Mouse (Mus musculus): Measurements from ENCODE around the gene Senp3.
A peak's percentile ranks its signal among the peaks of the same experiment; 100 is the strongest.

Senp3 gene

DNA sequence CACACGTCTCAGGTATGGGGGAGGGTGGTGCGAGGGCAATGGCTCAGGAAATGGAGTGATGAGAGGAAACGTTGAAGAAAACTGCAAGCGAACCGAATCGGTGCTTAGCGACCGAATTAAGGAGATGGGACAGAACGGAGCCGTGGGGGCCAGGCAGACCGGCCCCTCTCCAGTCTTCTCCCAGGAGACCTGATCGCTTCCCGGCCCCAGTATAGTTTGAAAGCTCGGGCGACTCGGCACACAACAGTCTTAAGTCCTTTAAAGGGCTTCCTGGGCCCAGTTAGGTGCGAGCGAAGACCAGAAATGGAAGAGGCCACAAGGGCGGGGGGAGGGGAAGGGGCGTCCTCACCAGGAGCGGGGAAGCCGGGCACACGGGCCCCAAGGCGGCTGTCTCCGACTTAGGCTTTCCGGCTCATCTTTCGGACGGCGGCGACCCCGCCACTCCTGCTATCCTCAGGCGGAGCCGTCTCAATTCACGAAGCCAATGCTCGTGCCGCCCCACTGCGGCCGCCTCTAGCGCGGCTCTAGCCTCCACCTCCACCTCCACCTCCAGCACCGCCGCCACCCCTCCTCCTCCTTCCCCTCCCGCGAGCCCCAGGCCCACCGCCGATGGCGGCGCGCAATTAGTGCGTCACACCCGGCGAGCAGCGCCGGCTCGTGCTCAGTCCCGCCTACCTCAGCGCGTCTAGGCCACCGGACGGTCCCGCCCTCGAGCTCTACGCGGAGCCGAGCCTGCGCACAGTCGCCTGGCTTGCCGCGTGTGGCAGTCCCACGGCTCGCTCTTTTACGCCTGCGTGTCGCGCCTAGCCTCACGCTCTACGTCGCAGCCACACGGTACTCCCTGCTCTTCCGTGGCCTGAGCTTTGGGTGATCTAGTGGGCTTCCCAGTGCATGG, at the start of gene Senp3:
Gene Senp3 (minus strand): TSS at position 771 of the 895 bp plus-strand sequence.
- peak; percentile 98 for DNase-seq

DNA sequence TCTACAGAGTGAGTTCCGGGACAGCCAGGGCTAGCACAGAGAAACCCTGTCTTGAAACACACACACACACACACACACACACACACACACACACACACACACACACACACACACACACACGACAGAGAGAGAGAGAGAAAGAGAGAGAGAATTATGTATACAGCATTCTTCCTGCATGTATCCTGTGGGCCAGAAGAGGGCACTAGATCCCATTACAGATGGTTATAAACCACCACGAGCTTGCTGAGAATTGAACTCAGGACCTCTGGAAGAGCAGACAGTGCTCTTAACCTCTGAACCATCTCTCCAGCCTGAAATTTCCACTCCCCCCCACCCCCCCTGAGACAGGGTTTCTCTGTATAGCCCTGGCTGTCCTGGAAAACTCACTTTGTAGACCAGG, 49.5 kb upstream of the Senp3 start:
- DNase-seq = peak; percentile 14

DNA sequence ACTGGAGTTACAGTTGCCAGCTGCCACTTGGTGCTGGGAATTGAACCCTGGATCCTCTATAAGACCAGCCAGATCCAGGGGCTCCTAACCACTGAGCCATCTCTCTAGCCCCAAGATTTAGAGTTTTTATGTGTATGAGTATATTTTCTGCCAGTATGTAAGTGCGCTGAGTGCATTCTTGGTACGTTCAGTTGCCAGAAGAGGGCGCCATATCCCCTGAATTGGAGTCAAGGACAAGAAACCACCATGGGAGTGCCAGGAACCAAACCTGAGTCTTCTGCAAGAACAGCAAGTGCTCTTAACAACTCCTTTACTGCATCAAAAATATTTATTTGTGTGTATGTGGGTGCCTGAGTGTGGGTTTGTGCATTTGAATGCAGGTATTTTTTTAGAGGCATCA, 47.2 kb upstream of the Senp3 start:
- DNase-seq = peak; percentile 78

DNA sequence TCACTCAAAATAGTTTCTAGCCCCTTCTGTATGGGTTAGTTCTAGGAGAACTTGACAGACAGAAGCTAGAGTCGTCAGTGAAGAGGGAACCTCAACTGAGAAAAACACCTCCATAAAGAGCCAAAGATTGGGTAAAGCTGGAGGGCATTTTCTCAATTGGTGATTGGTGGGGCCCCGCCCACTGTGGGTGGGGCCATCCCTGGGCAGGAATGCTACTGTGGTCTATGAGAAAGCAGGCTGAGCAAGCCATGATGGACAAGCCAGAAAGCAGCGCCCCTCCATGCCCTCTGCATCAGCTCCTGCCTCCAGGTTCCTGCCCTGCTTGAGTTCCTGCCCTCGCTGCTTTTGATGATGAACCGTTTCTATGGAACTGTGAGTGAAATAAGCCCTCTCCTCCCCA, 44.1 kb upstream of the Senp3 start:
- DNase-seq = no peak

DNA sequence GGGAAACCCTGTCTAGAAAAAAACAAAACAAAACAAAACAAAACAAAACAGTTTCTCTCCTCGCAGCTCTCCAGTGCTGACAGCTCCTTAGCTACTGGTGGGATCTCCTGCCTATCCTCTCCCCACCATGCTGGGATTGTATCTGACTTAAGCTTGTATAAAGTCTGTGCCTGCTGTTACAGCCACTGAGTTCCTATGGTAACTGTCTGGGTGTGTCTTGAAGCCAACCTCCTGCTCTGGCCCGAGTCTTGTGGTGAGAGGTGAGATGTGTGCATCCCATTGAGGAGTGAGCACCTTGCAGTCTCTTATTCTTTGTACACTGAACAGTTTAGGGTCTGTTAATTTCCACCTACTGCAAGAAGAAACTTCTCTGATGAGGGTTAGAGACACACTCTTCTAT, 41.2 kb upstream of the Senp3 start:
- no peak for DNase-seq

DNA sequence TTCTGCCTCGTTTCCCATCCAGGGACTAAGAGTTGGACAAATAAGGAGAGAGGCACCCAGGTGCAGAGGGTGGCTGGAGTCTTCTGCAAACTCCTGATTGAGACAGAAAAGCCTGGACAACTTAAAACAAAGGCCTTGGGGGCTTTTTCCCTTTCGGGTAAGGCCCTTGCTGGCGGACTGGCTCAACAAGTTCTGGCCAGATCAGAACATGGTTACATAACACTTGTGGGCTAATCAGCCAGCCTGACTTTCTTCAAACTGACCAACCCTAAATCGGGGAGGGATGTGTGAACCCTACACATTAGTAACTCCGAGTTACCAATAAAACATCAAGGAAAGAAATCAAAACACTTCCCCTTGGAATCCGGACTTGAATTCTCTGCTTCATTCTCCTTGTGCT, 39.0 kb upstream of the Senp3 start:
- no peak for DNase-seq

GRCm38 (mm10) chr11:69719423-69719822, 37.5 kb upstream of the Senp3 start:
- no peak for DNase-seq

GRCm38 (mm10) chr11:69718661-69719060, 36.8 kb upstream of the Senp3 start:
- no peak for DNase-seq

DNA sequence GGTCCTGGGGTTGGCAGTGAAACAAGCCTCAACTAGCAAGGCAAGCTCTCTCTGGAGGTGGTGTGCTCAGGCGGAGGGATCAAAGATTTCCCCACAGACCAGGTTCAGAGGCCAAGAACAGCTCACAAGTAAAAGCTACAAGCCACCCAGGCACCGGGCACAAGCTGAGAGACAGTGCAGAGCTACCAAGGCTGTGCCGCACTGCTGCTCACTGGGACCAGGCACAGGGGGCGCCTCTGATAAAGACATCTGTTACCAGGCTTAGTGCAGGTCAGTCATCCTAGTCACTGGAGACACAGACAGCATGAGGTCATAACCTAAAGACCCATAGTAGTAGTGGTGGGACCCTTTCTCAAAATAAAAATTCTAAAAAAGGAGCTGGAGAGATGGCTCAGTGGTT, 35.1 kb upstream of the Senp3 start:
- no peak for DNase-seq

- DNase-seq = no peak
These were observed 34.0 kb upstream of the Senp3 start for GRCm38 (mm10) chr11:69715929-69716328.

DNA sequence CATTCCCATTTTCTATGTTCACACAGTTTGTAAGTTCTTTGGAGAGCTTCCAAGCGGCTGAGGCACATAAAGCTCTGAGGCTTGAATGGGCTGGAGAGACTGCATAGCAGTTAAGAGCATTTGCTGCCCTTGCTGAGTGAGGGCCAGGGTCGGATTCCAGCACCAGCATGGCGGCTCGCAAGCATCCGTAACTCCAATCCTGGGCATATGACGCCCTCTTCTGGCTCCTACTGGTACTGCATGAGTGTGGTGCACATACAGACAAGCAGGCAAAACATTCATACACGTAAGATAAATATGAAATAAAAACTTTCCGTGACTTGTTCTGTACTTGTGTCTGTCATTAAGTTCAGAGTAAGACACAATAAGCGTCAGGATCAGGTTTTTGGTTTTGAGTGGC, 33.6 kb upstream of the Senp3 start:
- DNase-seq = no peak

GRCm38 (mm10) chr11:69714636-69715329, 32.9 kb upstream of the Senp3 start:
- DNase-seq = no peak

DNA sequence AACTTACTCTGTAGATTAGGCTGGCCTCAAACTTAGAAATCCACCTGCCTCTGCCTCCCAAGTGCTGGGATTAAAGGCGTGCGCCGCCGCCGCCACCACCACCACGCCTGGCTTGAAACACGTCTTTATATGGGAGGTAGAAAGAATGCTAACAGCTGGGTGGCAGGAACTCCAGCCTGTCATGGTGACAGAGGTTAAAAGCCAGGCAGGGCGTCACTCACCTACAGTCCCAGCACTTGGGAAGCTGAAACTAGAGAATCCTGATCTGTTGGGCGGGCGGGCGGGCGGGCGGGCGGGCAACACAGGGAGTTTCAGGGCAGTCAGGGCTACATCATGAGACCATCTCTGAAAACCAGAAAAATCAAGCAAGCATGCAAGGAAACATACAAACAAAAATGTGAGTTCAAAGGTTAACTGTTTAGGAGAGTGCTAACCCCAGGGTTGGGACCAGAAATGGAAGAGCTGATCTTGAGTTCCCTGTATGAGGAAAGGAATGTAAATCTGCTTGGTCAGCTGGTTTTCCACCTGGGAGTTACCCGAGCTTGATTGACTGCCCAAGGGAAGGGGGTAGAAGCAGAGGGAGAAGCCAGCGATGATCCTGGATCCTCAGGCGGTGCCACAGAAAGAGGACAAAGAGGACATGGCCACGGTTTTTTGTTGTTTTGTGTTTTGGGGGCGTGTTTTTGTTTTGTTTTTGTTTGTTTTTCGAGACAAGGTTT, 31.2 kb upstream of the Senp3 start:
- DNase-seq = no peak

DNA sequence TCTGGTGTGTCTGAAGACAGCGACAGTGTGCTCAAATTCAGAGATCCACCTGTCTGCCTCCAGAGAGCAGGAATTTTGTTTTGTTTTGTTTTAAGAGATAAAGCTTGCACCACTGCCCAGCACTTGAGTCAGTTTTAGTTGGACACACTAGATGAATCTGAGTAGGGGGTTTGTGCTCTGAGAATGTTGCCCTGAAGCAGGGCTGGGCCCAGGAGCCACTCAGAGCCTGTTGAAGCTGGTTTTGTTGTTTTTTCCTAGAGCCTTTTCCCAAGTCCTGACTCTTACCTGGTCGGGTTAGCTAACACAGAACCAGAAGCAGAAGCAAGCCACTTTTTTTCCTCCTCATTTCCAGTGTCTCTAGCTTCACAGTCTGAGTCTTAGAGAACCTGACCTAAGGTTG, 29.2 kb upstream of the Senp3 start:
- no peak for DNase-seq

- no peak for DNase-seq
These were observed 28.6 kb upstream of the Senp3 start for GRCm38 (mm10) chr11:69710470-69710869.

- DNase-seq = no peak
These were observed 27.9 kb upstream of the Senp3 start for GRCm38 (mm10) chr11:69709554-69710446.

DNA sequence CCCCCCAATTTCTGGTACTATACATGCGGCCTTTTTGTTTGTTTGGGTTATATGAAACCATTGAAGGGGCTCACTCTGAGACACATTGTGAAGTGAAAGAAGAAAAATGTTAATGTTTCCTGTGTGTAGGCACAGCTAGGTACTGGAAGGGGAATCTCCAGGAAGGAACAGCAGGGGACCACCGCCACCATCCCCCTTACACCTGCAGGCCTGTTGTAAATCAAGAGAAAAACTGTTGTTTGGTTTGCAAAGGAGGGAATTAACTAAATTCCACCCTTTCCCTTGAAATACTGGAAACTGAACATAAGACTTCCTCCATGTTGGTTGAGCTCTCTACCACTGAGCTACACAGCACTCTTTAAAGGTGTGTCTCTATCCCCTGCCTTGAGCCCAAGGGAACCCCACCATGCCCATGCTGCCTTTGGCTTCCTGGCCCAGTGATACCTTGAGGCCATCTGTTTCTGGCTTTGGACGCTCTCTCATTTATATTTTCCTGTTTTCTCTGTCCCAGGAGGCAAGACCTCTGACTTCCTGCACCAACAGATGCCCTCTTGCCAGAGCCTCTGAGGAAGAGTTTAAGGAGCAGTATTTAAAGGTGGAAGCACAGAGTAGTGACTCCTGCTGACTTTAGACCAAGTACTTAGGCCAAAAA, 26.9 kb upstream of the Senp3 start:
- no peak for DNase-seq

GRCm38 (mm10) chr11:69707873-69708381, 26.0 kb upstream of the Senp3 start:
- DNase-seq = no peak

DNA sequence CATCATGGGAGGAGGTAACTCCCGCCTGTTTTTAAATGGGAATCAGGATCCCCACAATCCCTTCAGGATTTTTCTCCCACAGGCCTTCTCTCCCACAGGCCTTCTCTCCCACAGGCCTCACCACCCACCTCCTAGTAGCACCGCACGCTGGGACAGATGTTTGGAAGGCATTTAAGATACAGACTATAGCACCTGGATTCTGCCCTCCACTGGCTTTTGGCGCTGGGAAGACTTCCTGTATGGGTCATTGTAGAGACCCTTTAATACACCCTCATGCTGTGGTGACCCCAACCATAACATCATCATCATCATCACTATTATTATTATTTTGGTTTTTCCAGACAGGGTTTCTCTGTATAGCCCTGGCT, 25.6 kb upstream of the Senp3 start:
- no peak for DNase-seq

DNA sequence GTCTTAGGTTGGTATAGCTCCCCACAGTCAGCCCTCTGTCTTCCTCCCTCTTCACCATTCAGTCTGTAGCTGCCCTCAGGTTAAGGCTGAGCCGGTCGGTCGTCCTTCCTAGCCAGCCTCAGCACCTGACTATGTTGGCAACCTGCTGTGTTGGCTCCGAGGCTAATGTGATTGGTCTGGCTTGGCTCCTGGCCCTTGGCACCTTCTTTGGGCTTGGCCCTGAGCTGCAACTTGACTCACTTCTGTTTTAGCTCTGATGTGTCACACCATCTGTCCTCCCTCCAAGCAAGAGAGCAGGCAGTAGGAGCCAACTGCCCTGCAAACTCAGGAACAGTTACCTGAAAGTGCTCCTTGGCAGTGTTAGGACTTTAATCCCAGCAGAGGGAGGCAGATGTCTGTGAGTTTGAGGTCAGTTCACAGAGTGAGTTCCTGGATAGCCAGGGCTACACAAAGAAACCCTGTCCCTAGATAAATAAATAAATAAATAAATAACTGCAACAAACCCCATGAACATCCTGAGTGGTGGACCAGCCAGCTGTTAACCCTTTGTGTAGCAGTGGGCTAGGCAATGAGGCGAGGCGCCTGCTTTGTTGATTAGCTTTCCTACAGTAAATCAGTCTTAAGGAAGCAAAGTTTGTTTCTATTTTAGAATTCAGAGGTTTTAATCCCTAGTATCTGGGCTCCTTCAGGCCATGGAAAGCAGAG, 25.0 kb upstream of the Senp3 start:
- no peak for DNase-seq

- DNase-seq = no peak
These were observed 22.7 kb upstream of the Senp3 start for GRCm38 (mm10) chr11:69704613-69705010.

Measured in thymus, postnatal 14 days (tissue).